ENCODE assay signal across 8 mouse cellular contexts in the genomic region with DNA sequence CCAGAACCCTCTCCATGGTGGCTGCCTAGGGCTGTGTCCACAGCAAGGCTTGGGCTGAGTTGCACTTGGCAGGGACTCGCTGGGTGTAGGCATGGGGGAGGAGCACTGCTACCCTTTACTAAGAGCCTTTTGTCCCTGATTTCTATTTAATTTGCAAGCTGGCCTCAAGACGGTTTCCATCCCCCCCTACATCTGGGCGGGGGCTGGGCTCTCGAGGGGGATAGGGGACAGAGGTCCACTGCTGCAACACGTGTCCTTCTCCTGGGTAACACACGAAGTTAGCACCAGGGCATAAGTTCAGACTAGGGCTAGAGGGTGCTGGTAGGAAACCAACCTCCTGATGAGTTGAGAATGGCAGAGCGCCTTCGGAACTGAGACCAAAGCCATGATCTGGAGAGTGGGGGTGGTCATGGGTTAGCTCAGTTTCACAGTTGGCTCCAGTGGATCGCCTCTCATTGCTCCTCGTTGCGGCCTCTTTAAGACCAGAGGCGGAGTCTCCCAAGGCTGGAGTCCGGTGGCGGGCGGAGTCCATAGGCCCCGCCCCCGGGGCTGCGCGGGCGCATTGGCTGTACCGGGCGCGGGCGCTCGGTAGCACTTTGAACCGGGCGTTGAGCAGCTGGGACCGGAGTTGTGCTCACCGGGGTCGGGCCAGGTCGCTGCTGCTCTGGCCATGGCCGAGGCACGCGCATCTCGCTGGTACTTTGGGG. TPM values are rescaled to one million over a fixed set of nuclear protein-coding genes. Genes with fewer than 3 reads are reported as not detected.
DNase-seq lines count a peak whose midpoint lies in the region; ATAC-seq and TF ChIP-seq lines count a peak whose summit lies in the region.

Gene Slc25a10 (plus strand): TSS at position 524 of the 707 bp plus-strand sequence.

- peaks cover 14% of the 10 kb centered on the region for H3K4me1 ChIP-seq in lung, adult 2 months (ENCODE audit: control insufficient read depth, insufficient read depth, low read length)

- peak within 1 kb of the TSS; percentile 76 for H3K27ac ChIP-seq in layer of hippocampus, adult 2 months

- peak within 1 kb of the TSS; percentile 88 for H3K4me3 ChIP-seq in layer of hippocampus, adult 2 months
- H3K4me3 ChIP-seq in lung, adult 2 months (replicated peaks; ENCODE audit: extremely low read depth, low read depth, low read length), result peak within 1 kb of the TSS; percentile 98

- no peak for TF ChIP-seq CTCF in layer of hippocampus, adult 2 months (conservative IDR thresholded peaks at IDR 0.05)
- TF ChIP-seq CTCF in lung, adult 2 months (IDR thresholded peaks at IDR 0.05; ENCODE audit: insufficient read depth, low read length), result no peak

- peak; percentile 95 for DNase-seq in MN1 (ENCODE audit: low spot score)
- DNase-seq in cerebellum, adult 8-10 months, result peak; percentile 83
- DNase-seq in forelimb bud, embryonic 11.5 days (ENCODE audit: low read depth, low spot score), result peak; percentile 84
- DNase-seq in heart, postnatal 4 days, result peak; percentile 91
- DNase-seq in layer of hippocampus, adult 2 months (ENCODE audit: low spot score in 2 of 2), result peak; percentile 83
- peak; percentile 85 for DNase-seq in lung, adult 2 months
- DNase-seq in testis, postnatal 14 days (ENCODE audit: low spot score), result peak; percentile 85

- under 1% methylated on average over 35 of the region's 35 CpGs for WGBS in lung, adult 2 months

- ATAC-seq in neutrophil, adult 5-6 weeks (ENCODE audit: extremely low read depth, insufficient number of reproducible peaks, low FRiP score, poor library complexity, severe bottlenecking), result peak; percentile 46

- peak; percentile 37; the same call in 1 of the 2 replicates for TF ChIP-seq POLR2A in lung, adult 2 months (IDR thresholded peaks at IDR 0.05; ENCODE audit: borderline replicate concordance, extremely low read depth, low read depth, low read length)

RNA-seq across cellular contexts. Expression of gene Slc25a10, which starts in this region (rescaled TPM):
- total RNA-seq in heart, postnatal 4 days (2021), result 10 to 100 TPM; 43.7 to 45.7 TPM
- total RNA-seq in layer of hippocampus, adult 2 months (2021), result 10 to 100 TPM; 19.8 to 22.3 TPM
- 157 and 174 TPM in 2 replicates for polyA plus RNA-seq in lung, adult 2 months (2012; rRNA removed)
- total RNA-seq in neutrophil, adult 5-6 weeks (2017), result 5.0 and 7.9 TPM in 2 replicates

Comparison
In these comparisons a context has a peak if more than half of its experiments do, and no peak if none do; other contexts are left out.
1. Peak in every context shown above with its lines: DNase-seq, ATAC-seq, H3K4me3 ChIP-seq and H3K27ac ChIP-seq.